Mouse (Mus musculus) ES-E14 (cell line): ENCODE measurements around the gene Prss48. TPM values are rescaled to one million over a fixed set of nuclear protein-coding genes. Genes with fewer than 3 reads are reported as not detected.
A peak's percentile ranks its signal among the peaks of the same experiment; 100 is the strongest.

Source experiments
- DNase-seq: peaks from one replicate; pipeline ENCODE4 v3.0.0-alpha.2; 2013; ENCODE audit warnings: low read depth, low spot score
- H3K27ac ChIP-seq: 2 replicates; pipeline ENCODE4 v1.5.1; 2012; ENCODE audit warnings: low read depth, mild to moderate bottlenecking, low read length, moderate library complexity, mixed read lengths; ENCODE audit not compliant: poor library complexity, insufficient read depth, severe bottlenecking
- H3K36me3 ChIP-seq: 2 replicates; pipeline ENCODE4 v1.6.1; 2012; ENCODE audit warnings: mild to moderate bottlenecking, low read length, moderate library complexity, mixed read lengths; ENCODE audit not compliant: control insufficient read depth, poor library complexity, insufficient read depth, severe bottlenecking
- H3K4me1 ChIP-seq, 2 experiments: fragments of 150-350 bp in 1 of 2; sonication (generic) in 1 of 2; 2 replicates each; pipeline ENCODE4 v1.6.1; 2012; ENCODE audit warnings: low read length in 2 of 2, mild to moderate bottlenecking in 1 of 2, mixed read lengths in 1 of 2; ENCODE audit not compliant: control insufficient read depth in 2 of 2, insufficient read depth in 2 of 2, poor library complexity in 1 of 2
- H3K4me3 ChIP-seq, 2 experiments: fragments of 150-350 bp in 1 of 2; sonication (generic) in 1 of 2; 2 replicates each; pipeline ENCODE4 v1.5.1; 2012; ENCODE audit warnings: low read length in 2 of 2, low read depth in 1 of 2, mild to moderate bottlenecking in 1 of 2, mixed read lengths in 1 of 2; ENCODE audit not compliant: insufficient read depth in 1 of 2, poor library complexity in 1 of 2, severe bottlenecking in 1 of 2
- H3K9ac ChIP-seq: 2 replicates; pipeline ENCODE4 v1.6.1; 2012; ENCODE audit warnings: low read depth, mild to moderate bottlenecking, low read length, mixed read lengths; ENCODE audit not compliant: poor library complexity, insufficient read depth, severe bottlenecking
- H3K9me3 ChIP-seq: fragments of 150-350 bp; sonication (generic); 2 replicates; pipeline ENCODE4 v1.6.1; 2012; ENCODE audit warnings: low read depth, mild to moderate bottlenecking, low read length; ENCODE audit not compliant: control insufficient read depth, insufficient read depth
- CHD2 ChIP-seq: IDR thresholded peaks from 2 replicates; pipeline ENCODE4 v1.6.1; 2014; ENCODE audit warnings: mild to moderate bottlenecking, low read depth, low read length, inconsistent platforms
- HCFC1 ChIP-seq: IDR thresholded peaks from 2 replicates; pipeline ENCODE4 v1.6.1; 2012; ENCODE audit warnings: low read length, inconsistent platforms, borderline replicate concordance; ENCODE audit not compliant: insufficient read depth
- MAFK ChIP-seq: IDR thresholded peaks from 2 replicates; pipeline ENCODE4 v1.6.1; 2014; ENCODE audit warnings: mild to moderate bottlenecking, low read depth, low read length, inconsistent platforms; ENCODE audit not compliant: insufficient read depth
- ZC3H11A ChIP-seq: IDR thresholded peaks from 2 replicates; pipeline ENCODE4 v1.6.1; 2012; ENCODE audit warnings: low read depth, mild to moderate bottlenecking, inconsistent platforms, low read length, borderline replicate concordance
- ZNF384 ChIP-seq: IDR thresholded peaks from 2 replicates; pipeline ENCODE4 v1.6.1; 2012; ENCODE audit warnings: low read depth, low read length, inconsistent platforms
- in situ Hi-C, 2 experiments: fragments of 600-800 bp; cut with MboI; formaldehyde crosslinking; loops; one replicate each; pipeline ENCODE4 v1.15.1; 2025; ENCODE audit warnings: low sequenced_read_pairs in 2 of 2, inconsistent platforms in 1 of 2; ENCODE audit not compliant: unreplicated experiment in 2 of 2
- total RNA-seq: library from RNA; depleted of rRNA; stranded (reverse); fragments of 300-350 nt; gene quantifications from 2 replicates; pipeline ENCODE4 v1.2.3, GENCODE M21; 2012

Gene Prss48
- total RNA-seq, 1 experiment: 0.36 TPM

DNA sequence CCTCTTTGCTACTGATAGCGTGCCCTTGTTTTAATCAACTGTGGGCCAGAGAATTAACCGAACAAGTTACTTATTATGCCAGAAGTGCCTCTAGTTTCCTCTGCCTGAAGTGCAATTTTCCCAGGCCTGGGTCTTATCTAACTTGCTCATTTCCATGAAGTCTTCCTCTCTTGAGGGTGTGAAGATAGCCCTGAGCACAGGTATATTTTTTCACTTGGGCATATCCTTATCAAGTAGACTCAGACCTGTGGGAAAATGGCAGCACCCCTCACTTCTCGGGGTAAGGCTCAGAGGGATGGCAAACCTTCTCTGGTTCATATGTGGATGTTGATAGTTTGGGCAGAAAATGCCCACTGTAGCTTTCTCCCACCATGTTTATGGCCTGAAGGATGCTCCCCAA lies 1.0 kb downstream of the Prss48 start:
- no peak for DNase-seq
- TF ChIP-seq HCFC1: no peak
- no peak for TF ChIP-seq ZC3H11A
- no peak for TF ChIP-seq MAFK
- no peak for TF ChIP-seq ZNF384
- no peak for TF ChIP-seq CHD2
- H3K4me1 ChIP-seq: peaks cover 2% of the 10 kb centered on the region in 2 experiments; a peak in 1 of 4 replicates
- H3K9ac ChIP-seq: no peak overlapping the region
- in situ Hi-C loops: no loop called here
- no peak overlapping the region for H3K27ac ChIP-seq
- H3K4me3 ChIP-seq: no peak overlapping the region
- 0 out of 2 replicates have a peak, but pooled peaks cover 1% of the 10 kb centered on the region for H3K36me3 ChIP-seq
- H3K9me3 ChIP-seq: no peaks in the 10 kb centered on the region

DNA sequence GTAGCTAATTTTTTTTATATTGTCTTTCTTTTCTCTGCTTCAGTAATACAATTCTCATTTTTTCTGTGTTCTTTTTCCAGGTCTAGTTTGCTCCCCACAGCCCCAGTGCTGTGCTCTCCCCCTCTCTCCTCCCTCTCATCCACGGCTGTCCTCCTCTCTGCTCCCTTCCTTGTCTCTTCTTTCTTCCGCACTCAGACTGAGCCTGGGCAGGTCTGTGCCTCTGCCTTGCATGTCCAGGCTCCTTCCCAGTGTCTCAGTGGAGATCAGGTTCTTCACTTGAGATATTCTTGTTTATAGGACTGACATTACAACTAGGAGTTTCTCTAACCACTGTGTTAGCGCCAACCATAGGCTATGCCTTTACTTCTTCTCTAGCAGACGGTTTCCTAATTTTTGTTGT lies 7.6 kb downstream of the Prss48 start:
- DNase-seq: no peak
- H3K36me3 ChIP-seq: no peaks in the 10 kb centered on the region
- no peaks in the 10 kb centered on the region for H3K9me3 ChIP-seq
- in situ Hi-C loops: no loop called here
- no peak overlapping the region for H3K4me3 ChIP-seq
- H3K27ac ChIP-seq: no peak overlapping the region
- TF ChIP-seq MAFK (no peak), ZNF384 (no peak), HCFC1 (no peak), ZC3H11A (no peak), CHD2 (no peak)
- H3K4me1 ChIP-seq: peaks cover 7 to 13% of the 10 kb centered on the region in 2 experiments
- H3K9ac ChIP-seq: no peak overlapping the region

DNA sequence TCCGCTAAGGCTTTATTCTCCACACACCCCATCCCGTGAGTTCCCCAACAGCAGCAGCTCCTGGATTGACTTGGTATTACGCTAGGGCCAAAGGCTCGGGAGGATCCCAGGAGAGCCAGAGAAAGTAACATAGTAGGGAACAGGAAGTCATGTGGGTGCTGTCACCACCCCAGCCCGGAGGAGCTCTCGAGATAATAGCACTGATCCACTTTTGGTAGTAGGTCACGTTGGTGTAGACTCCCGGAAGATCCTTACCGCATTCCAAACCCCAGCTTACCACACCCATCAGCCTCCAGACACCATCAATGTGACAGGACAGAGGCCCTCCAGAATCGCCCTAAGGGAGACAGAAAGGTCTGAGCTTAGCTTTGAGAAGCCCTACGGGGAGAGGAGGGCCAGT lies 8.5 kb downstream of the Prss48 start:
- no peaks in the 10 kb centered on the region for H3K9me3 ChIP-seq
- DNase-seq: no peak
- in situ Hi-C loops: no loop called here
- TF ChIP-seq CHD2 (peak; percentile 47; the same call in 1 of the 2 replicates), ZNF384 (no peak), ZC3H11A (no peak)
- H3K9ac ChIP-seq: peak overlapping the region; percentile 43; the same call in 1 of the 2 replicates
- peaks cover 7 to 13% of the 10 kb centered on the region in 2 experiments for H3K4me1 ChIP-seq
- peak overlapping the region; percentile 73 for H3K27ac ChIP-seq
- H3K4me3 ChIP-seq: peak overlapping the region; percentile 25 to 29; a peak in 1 of 4 replicates
- no peaks in the 10 kb centered on the region for H3K36me3 ChIP-seq

DNA sequence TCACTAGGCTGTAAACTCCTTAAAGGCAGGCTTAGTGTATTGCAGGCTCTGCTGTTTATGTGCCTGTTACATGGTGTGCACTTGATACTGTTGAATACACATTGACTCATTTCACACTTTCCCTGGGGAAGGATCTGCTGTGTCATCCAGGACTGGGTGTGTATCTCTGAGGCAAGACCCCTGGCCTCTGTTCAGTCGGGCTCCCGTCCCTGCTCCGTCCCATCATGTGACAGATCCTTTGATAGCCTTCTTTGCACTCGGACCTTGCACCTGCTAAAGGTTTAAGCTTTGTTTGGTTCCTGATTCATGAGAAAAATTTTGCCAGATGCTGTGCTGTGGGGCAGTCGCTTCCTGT lies 10.5 kb downstream of the Prss48 start:
- Histone ChIP-seq H3K27ac (0 out of 2 replicates have a peak overlapping the region, but pooled peaks have one; percentile 23), H3K9me3 (no peaks in the 10 kb centered on the region), H3K9ac (no peak overlapping the region), H3K36me3 (no peaks in the 10 kb centered on the region; the same call in 1 of the 2 replicates), H3K4me3 (no peak overlapping the region), H3K4me1 (peaks cover 7 to 13% of the 10 kb centered on the region in 2 experiments)
- no peak for DNase-seq
- in situ Hi-C loops: no loop called here
- peak; percentile 83 for TF ChIP-seq MAFK
- no peak for TF ChIP-seq ZNF384
- TF ChIP-seq ZC3H11A: no peak
